Mouse (Mus musculus): Measurements from ENCODE around the gene Casz1. TPM values are rescaled to one million over a fixed set of nuclear protein-coding genes. Genes with fewer than 3 reads are reported as not detected.

The Casz1 gene
- polyA plus RNA-seq (2015; fragmentation: Nextera tagmentation; extraction: Ambion mirVana): 6.2 and 6.7 TPM in 2 replicates

GRCm38 (mm10) chr4:148804137-148804779 lies at the start of gene Casz1:
Gene Casz1 (plus strand): TSS chr4:148804429.
- Histone ChIP-seq H3K27ac (peak within 1 kb of the TSS; percentile 80), H3K9me3 (replicated peaks; ENCODE audit: low read length) (no peaks in the 10 kb centered on the region), H3K27me3 (ENCODE audit: insufficient read depth, low read length) (peaks cover 4% of the 10 kb centered on the region; the same call in 1 of the 2 replicates), H3K36me3 (ENCODE audit: insufficient read depth, low read length) (no peaks in the 10 kb centered on the region), H3K9ac (ENCODE audit: low read depth, low read length) (peak within 1 kb of the TSS; percentile 69), H3K4me3 (replicated peaks; ENCODE audit: low read depth, low read length) (peak within 1 kb of the TSS; percentile 74), H3K4me2 (ENCODE audit: low read length) (peak within 1 kb of the TSS; percentile 98), H3K4me1 (replicated peaks; ENCODE audit: insufficient read depth, low read length) (peaks cover 17% of the 10 kb centered on the region; the same call in 1 of the 2 replicates)
- whole genome bisulfite sequencing: under 1% methylated on average over 67 of the region's 68 CpGs
- DNase-seq (ENCODE audit: low spot score) (peak; percentile 98), ATAC-seq (replicated peaks; ENCODE audit: low FRiP score, low read depth) (peak; percentile 82)
- peak; percentile 34 for TF ChIP-seq CTCF (IDR thresholded peaks at IDR 0.05; ENCODE audit: low read depth)

GRCm38 (mm10) chr4:148758863-148759262 lies 45.4 kb upstream of the Casz1 start:
- ATAC-seq (replicated peaks; ENCODE audit: low FRiP score, low read depth) (no peak), DNase-seq (ENCODE audit: low spot score) (no peak)
- TF ChIP-seq CTCF (IDR thresholded peaks at IDR 0.05; ENCODE audit: low read depth): no peak
- Histone ChIP-seq H3K36me3 (ENCODE audit: insufficient read depth, low read length) (no peaks in the 10 kb centered on the region), H3K27ac (no peak overlapping the region), H3K9ac (ENCODE audit: low read depth, low read length) (no peak overlapping the region), H3K27me3 (ENCODE audit: insufficient read depth, low read length) (no peaks in the 10 kb centered on the region), H3K4me2 (ENCODE audit: low read length) (no peak overlapping the region), H3K9me3 (replicated peaks; ENCODE audit: low read length) (no peaks in the 10 kb centered on the region), H3K4me3 (replicated peaks; ENCODE audit: low read depth, low read length) (no peak overlapping the region), H3K4me1 (replicated peaks; ENCODE audit: insufficient read depth, low read length) (no peaks in the 10 kb centered on the region)
- 44% methylated on average over 4 of the region's 4 CpGs for WGBS

DNA sequence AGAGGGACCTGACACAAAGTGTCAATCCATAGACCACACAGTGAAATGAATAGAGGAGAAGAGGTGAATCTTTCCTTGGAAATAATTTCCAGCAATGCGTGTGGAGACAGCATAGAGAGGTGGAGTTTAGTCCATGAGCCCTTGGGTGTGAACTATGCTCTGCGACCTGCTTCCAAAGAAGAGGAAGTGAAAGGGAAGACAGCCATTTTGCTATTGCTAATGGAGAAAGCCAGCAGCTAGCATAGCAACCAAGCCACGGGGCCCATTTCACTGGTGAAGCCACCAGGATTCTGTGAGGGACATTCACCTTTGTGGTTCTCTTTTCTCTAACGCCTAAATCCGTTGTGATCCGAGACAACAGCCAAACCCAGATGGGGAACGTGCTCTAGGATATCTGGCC lies 44.1 kb upstream of the Casz1 start:
- WGBS: 81% methylated on average over 7 of the region's 7 CpGs
- Histone ChIP-seq H3K4me1 (replicated peaks; ENCODE audit: insufficient read depth, low read length) (no peaks in the 10 kb centered on the region), H3K4me3 (replicated peaks; ENCODE audit: low read depth, low read length) (no peak overlapping the region), H3K27me3 (ENCODE audit: insufficient read depth, low read length) (no peaks in the 10 kb centered on the region), H3K4me2 (ENCODE audit: low read length) (no peak overlapping the region), H3K36me3 (ENCODE audit: insufficient read depth, low read length) (no peaks in the 10 kb centered on the region), H3K9me3 (replicated peaks; ENCODE audit: low read length) (no peaks in the 10 kb centered on the region), H3K9ac (ENCODE audit: low read depth, low read length) (no peak overlapping the region), H3K27ac (no peak overlapping the region)
- DNase-seq (ENCODE audit: low spot score) (no peak), ATAC-seq (replicated peaks; ENCODE audit: low FRiP score, low read depth) (no peak)
- no peak for TF ChIP-seq CTCF (IDR thresholded peaks at IDR 0.05; ENCODE audit: low read depth)

GRCm38 (mm10) chr4:148766021-148766775 lies 38.0 kb upstream of the Casz1 start:
- Histone ChIP-seq H3K4me3 (replicated peaks; ENCODE audit: low read depth, low read length) (no peak overlapping the region), H3K4me1 (replicated peaks; ENCODE audit: insufficient read depth, low read length) (0 out of 2 replicates have a peak, but pooled peaks cover 6% of the 10 kb centered on the region), H3K9ac (ENCODE audit: low read depth, low read length) (no peak overlapping the region), H3K36me3 (ENCODE audit: insufficient read depth, low read length) (no peaks in the 10 kb centered on the region), H3K9me3 (replicated peaks; ENCODE audit: low read length) (no peaks in the 10 kb centered on the region), H3K4me2 (ENCODE audit: low read length) (no peak overlapping the region), H3K27me3 (ENCODE audit: insufficient read depth, low read length) (0 out of 2 replicates have a peak, but pooled peaks cover under 1% of the 10 kb centered on the region), H3K27ac (no peak overlapping the region)
- ATAC-seq (replicated peaks; ENCODE audit: low FRiP score, low read depth) (no peak), DNase-seq (ENCODE audit: low spot score) (no peak)
- TF ChIP-seq CTCF (IDR thresholded peaks at IDR 0.05; ENCODE audit: low read depth): no peak
- WGBS: 56% methylated on average over 21 of the region's 21 CpGs

- Histone ChIP-seq H3K27ac (no peak overlapping the region), H3K9me3 (replicated peaks; ENCODE audit: low read length) (no peaks in the 10 kb centered on the region), H3K36me3 (ENCODE audit: insufficient read depth, low read length) (no peaks in the 10 kb centered on the region), H3K4me1 (replicated peaks; ENCODE audit: insufficient read depth, low read length) (0 out of 2 replicates have a peak, but pooled peaks cover 6% of the 10 kb centered on the region), H3K4me3 (replicated peaks; ENCODE audit: low read depth, low read length) (no peak overlapping the region), H3K27me3 (ENCODE audit: insufficient read depth, low read length) (peaks cover 10% of the 10 kb centered on the region), H3K9ac (ENCODE audit: low read depth, low read length) (no peak overlapping the region), H3K4me2 (ENCODE audit: low read length) (no peak overlapping the region)
- no peak for ATAC-seq (replicated peaks; ENCODE audit: low FRiP score, low read depth)
- no peak for DNase-seq (ENCODE audit: low spot score)
- WGBS: 47% methylated on average over 8 of the region's 8 CpGs
- no peak for TF ChIP-seq CTCF (IDR thresholded peaks at IDR 0.05; ENCODE audit: low read depth)
These were observed 36.4 kb upstream of the Casz1 start for GRCm38 (mm10) chr4:148767655-148768305.

DNA sequence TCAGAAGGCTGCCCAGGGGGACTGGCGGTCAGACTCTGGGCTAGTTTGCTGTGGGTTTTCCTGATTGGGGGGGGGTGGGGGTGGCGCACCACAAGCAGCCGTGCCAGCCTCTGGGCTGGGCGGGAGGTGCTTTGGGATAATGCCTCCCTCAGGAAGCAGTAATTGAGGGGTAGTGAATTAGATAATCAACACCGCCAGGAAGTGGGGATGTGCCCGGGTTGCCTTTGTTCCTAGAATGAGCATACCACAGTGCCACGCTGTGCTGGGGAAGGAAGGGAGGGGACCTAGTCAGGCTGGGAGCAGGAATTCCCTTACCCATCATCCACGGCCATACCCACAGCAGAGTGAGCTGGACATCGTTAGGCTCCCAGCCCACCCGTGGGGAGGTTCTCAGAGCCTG lies 35.6 kb upstream of the Casz1 start:
- ATAC-seq (replicated peaks; ENCODE audit: low FRiP score, low read depth) (no peak), DNase-seq (ENCODE audit: low spot score) (no peak)
- H3K9ac ChIP-seq (ENCODE audit: low read depth, low read length): no peak overlapping the region
- H3K4me3 ChIP-seq (replicated peaks; ENCODE audit: low read depth, low read length): no peak overlapping the region
- TF ChIP-seq CTCF (IDR thresholded peaks at IDR 0.05; ENCODE audit: low read depth): no peak
- H3K36me3 ChIP-seq (ENCODE audit: insufficient read depth, low read length): no peaks in the 10 kb centered on the region
- peaks cover 10% of the 10 kb centered on the region for H3K27me3 ChIP-seq (ENCODE audit: insufficient read depth, low read length)
- H3K27ac ChIP-seq: no peak overlapping the region
- no peak overlapping the region for H3K4me2 ChIP-seq (ENCODE audit: low read length)
- no peaks in the 10 kb centered on the region for H3K9me3 ChIP-seq (replicated peaks; ENCODE audit: low read length)
- 59% methylated on average over 10 of the region's 10 CpGs for WGBS
- 0 out of 2 replicates have a peak, but pooled peaks cover 6% of the 10 kb centered on the region for H3K4me1 ChIP-seq (replicated peaks; ENCODE audit: insufficient read depth, low read length)

Measured in kidney, postnatal 0 days (tissue).